Mouse (Mus musculus): ENCODE data around the gene D1Ertd622e.

GRCm38 (mm10) chr1:97634104-97634503 is 27.8 kb downstream of the D1Ertd622e start:
- TF ChIP-seq CTCF (IDR thresholded peaks at IDR 0.05; ENCODE audit: extremely low read depth, insufficient read length, insufficient replicate concordance, low read depth, low read length) (no peak), POLR2A (IDR thresholded peaks at IDR 0.05; ENCODE audit: low read depth, low read length) (no peak)
